Mouse (Mus musculus) MEL (cell line): ENCODE measurements at regions not wholly inside any gene's neighbourhood (a gene's known extent, or its start where the extent isn't known, plus 50 kb on each side); places are given as distances from the start of the nearest gene placed in this dataset.
"Not testable (repeated sequence)": the region's sequence is repeated elsewhere in the genome, so short reads cannot be mapped to it uniquely, and the experiment has no call there.

Experiments
- DNase-seq: peaks from one replicate; pipeline ENCODE4 v3.0.0; 2011; ENCODE audit warnings: low read depth, low spot score
- H3K27ac ChIP-seq: 2 replicates; pipeline ENCODE4 v1.5.1; 2012; ENCODE audit warnings: low read depth, mild to moderate bottlenecking, control low read depth, low read length, moderate library complexity; ENCODE audit not compliant: control insufficient read depth
- H3K27me3 ChIP-seq, 2 experiments: fragments of 150-350 bp in 1 of 2; sonication (generic) in 1 of 2; 2 replicates each; pipeline ENCODE4 v1.6.1; 2012; ENCODE audit warnings: low read length in 2 of 2, mild to moderate bottlenecking in 2 of 2, improper control_type of control experiment in 1 of 2, moderate library complexity in 1 of 2; ENCODE audit not compliant: insufficient read depth in 2 of 2, control insufficient read depth in 1 of 2
- H3K36me3 ChIP-seq, 2 experiments: 2 replicates each; pipeline ENCODE4 v1.6.1; 2012 to 2014; ENCODE audit warnings: low read length in 2 of 2, improper control_type of control experiment in 1 of 2, inconsistent platforms in 1 of 2, mild to moderate bottlenecking in 1 of 2; ENCODE audit not compliant: insufficient read depth in 2 of 2, control insufficient read depth in 1 of 2
- H3K4me1 ChIP-seq, 2 experiments: fragments of 150-350 bp in 1 of 2; sonication (generic) in 1 of 2; 2 replicates each; pipeline ENCODE4 v1.6.1; 2012; ENCODE audit warnings: low read length in 2 of 2, improper control_type of control experiment in 1 of 2, mild to moderate bottlenecking in 1 of 2; ENCODE audit not compliant: insufficient read depth in 2 of 2, control insufficient read depth in 1 of 2
- H3K4me3 ChIP-seq, 2 experiments: fragments of 150-350 bp in 1 of 2; sonication (generic) in 1 of 2; 2 replicates each; pipeline ENCODE4 v1.5.1; 2012; ENCODE audit warnings: low read depth in 2 of 2, low read length in 2 of 2, mild to moderate bottlenecking in 2 of 2, moderate library complexity in 2 of 2, control low read depth in 1 of 2, improper control_type of control experiment in 1 of 2; ENCODE audit not compliant: control insufficient read depth in 1 of 2, insufficient read depth in 1 of 2
- H3K79me2 ChIP-seq: 2 replicates; pipeline ENCODE4 v1.6.1; 2012; ENCODE audit warnings: mild to moderate bottlenecking, low read length, moderate library complexity; ENCODE audit not compliant: control insufficient read depth, poor library complexity, insufficient read depth
- H3K9ac ChIP-seq: 2 replicates; pipeline ENCODE4 v1.6.1; 2012; ENCODE audit warnings: low read depth, mild to moderate bottlenecking, control low read depth, low read length, moderate library complexity; ENCODE audit not compliant: control insufficient read depth, poor library complexity, severe bottlenecking
- H3K9me3 ChIP-seq: fragments of 150-350 bp; sonication (generic); replicated peaks from 2 replicates; pipeline ENCODE4 v1.6.1; 2012; ENCODE audit warnings: mild to moderate bottlenecking, low read length, improper control_type of control experiment, moderate library complexity; ENCODE audit not compliant: insufficient read depth
- MAFK ChIP-seq: IDR thresholded peaks from 2 replicates; pipeline ENCODE4 v1.6.1; 2011; ENCODE audit warnings: low read depth, mild to moderate bottlenecking, low read length, improper control_type of control experiment, borderline replicate concordance

DNA sequence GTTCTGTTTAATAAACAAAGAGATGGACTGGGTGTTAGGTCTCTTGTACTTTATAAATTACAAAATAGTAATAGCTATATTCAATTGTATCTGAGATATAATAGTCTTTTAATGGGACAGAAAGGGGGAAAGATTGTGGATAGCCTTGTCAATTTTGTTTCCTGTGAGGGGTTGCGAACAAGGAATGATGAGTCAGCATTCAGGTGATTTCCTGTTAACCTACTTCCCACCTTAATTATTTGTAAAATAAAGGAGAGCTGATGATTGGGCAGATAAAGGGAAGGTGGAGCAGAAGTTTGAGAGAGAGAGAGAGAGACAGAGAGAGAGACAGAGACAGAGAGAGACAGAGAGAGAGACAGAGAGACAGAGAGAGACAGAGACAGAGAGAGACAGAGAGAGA, 148.9 kb upstream of the Gm732 start:
- H3K27ac ChIP-seq, H3K36me3 ChIP-seq, H3K4me3 ChIP-seq, H3K9ac ChIP-seq, DNase-seq, H3K4me1 ChIP-seq, H3K79me2 ChIP-seq, H3K9me3 ChIP-seq, H3K27me3 ChIP-seq: not testable (repeated sequence)
- peak; percentile 72; the same call in 1 of the 2 replicates for TF ChIP-seq MAFK
